Mouse (Mus musculus): Measurements from ENCODE around the gene Dbndd1. TPM values are rescaled to one million over a fixed set of nuclear protein-coding genes. Genes with fewer than 3 reads are reported as not detected.
A peak's percentile ranks its signal among the peaks of the same experiment; 100 is the strongest.

The Dbndd1 gene
- polyA plus RNA-seq, 1 experiment from 2014 or later, result 6.0 TPM

DNA sequence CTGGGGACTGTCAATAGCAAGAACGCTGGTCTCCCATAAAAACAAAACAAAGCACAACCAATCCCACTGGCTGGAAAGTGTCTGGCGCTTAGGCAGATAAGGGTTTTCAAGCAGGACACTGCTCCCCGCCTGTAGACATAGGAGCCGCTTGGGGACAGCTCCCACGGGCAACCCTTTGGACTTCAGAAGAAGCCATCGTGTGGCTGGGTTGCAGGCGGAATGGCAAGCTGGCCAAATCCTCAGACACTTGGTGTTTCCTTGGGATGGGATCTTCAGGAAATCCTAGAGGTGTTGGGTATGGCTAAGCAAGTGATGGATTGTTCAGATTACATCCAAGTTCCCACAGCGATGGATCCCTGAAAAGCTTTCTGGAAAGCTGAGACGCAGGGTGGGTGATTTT, 1.1 kb downstream of the Dbndd1 start:
- Histone ChIP-seq H3K36me3 (peaks cover 8% of the 10 kb centered on the region), H3K9me3 (no peaks in the 10 kb centered on the region), H3K4me2 (peak overlapping the region; percentile 97), H3K27ac (no peak overlapping the region), H3K9ac (peak overlapping the region; percentile 75), H3K27me3 (peaks cover 50% of the 10 kb centered on the region), H3K4me3 (peak overlapping the region; percentile 72), H3K4me1 (peaks cover 23% of the 10 kb centered on the region)
- WGBS, result 4% methylated on average over 9 of the region's 9 CpGs
- no peak for ATAC-seq (ENCODE audit: insufficient number of reproducible peaks, insufficient read depth, low FRiP score, low TSS enrichment, low read depth)

- WGBS, result 76% methylated on average over 5 of the region's 5 CpGs
- H3K27me3 ChIP-seq, result peaks cover 33% of the 10 kb centered on the region
- no peak for ATAC-seq (ENCODE audit: insufficient number of reproducible peaks, insufficient read depth, low FRiP score, low TSS enrichment, low read depth)
Observed at GRCm38 (mm10) chr8:123510819-123511218, 4.4 kb downstream of the Dbndd1 start.

GRCm38 (mm10) chr8:123507153-123507552, 8.1 kb downstream of the Dbndd1 start:
- Histone ChIP-seq H3K36me3 (peaks cover 76% of the 10 kb centered on the region), H3K27ac (no peak overlapping the region), H3K4me2 (no peak overlapping the region), H3K9me3 (no peaks in the 10 kb centered on the region), H3K9ac (no peak overlapping the region), H3K4me3 (no peak overlapping the region), H3K4me1 (no peaks in the 10 kb centered on the region), H3K27me3 (no peaks in the 10 kb centered on the region)
- 95% methylated on average over 5 of the region's 5 CpGs for WGBS
- ATAC-seq (ENCODE audit: insufficient number of reproducible peaks, insufficient read depth, low FRiP score, low TSS enrichment, low read depth), result no peak

More at GRCm38 (mm10) chr8:123510819-123511218, 4.4 kb downstream of the Dbndd1 start:
- no peaks in the 10 kb centered on the region for H3K9me3 ChIP-seq
- H3K36me3 ChIP-seq, result peaks cover 40% of the 10 kb centered on the region
- H3K4me2 ChIP-seq, result no peak overlapping the region
- H3K27ac ChIP-seq, result no peak overlapping the region
- no peak overlapping the region for H3K9ac ChIP-seq
- H3K4me3 ChIP-seq, result no peak overlapping the region
- H3K4me1 ChIP-seq, result peaks cover 18% of the 10 kb centered on the region

GRCm38 (mm10) chr8:123505695-123506094, 9.6 kb downstream of the Dbndd1 start:
- no peaks in the 10 kb centered on the region for H3K27me3 ChIP-seq
- WGBS, result 88% methylated on average over 9 of the region's 9 CpGs
- no peak overlapping the region for H3K4me2 ChIP-seq
- no peaks in the 10 kb centered on the region for H3K4me1 ChIP-seq
- no peak for ATAC-seq (ENCODE audit: insufficient number of reproducible peaks, insufficient read depth, low FRiP score, low TSS enrichment, low read depth)
- no peak overlapping the region for H3K9ac ChIP-seq
- no peaks in the 10 kb centered on the region for H3K9me3 ChIP-seq
- no peak overlapping the region for H3K4me3 ChIP-seq
- H3K27ac ChIP-seq, result no peak overlapping the region
- H3K36me3 ChIP-seq, result peaks cover 91% of the 10 kb centered on the region

GRCm38 (mm10) chr8:123505267-123505666, 10.0 kb downstream of the Dbndd1 start:
- WGBS, result 85% methylated on average over 4 of the region's 4 CpGs
- Histone ChIP-seq H3K9me3 (no peaks in the 10 kb centered on the region), H3K27ac (no peak overlapping the region), H3K36me3 (peaks cover 95% of the 10 kb centered on the region), H3K4me1 (no peaks in the 10 kb centered on the region), H3K4me3 (no peak overlapping the region), H3K9ac (no peak overlapping the region), H3K27me3 (no peaks in the 10 kb centered on the region), H3K4me2 (no peak overlapping the region)
- no peak for ATAC-seq (ENCODE audit: insufficient number of reproducible peaks, insufficient read depth, low FRiP score, low TSS enrichment, low read depth)

GRCm38 (mm10) chr8:123504591-123505195, 10.6 kb downstream of the Dbndd1 start:
- Histone ChIP-seq H3K9ac (no peak overlapping the region), H3K4me2 (no peak overlapping the region), H3K4me1 (no peaks in the 10 kb centered on the region), H3K36me3 (peaks cover 99% of the 10 kb centered on the region), H3K9me3 (no peaks in the 10 kb centered on the region), H3K27ac (no peak overlapping the region), H3K27me3 (no peaks in the 10 kb centered on the region), H3K4me3 (no peak overlapping the region)
- ATAC-seq (ENCODE audit: insufficient number of reproducible peaks, insufficient read depth, low FRiP score, low TSS enrichment, low read depth), result no peak
- 91% methylated on average over 9 of the region's 9 CpGs for WGBS

DNA sequence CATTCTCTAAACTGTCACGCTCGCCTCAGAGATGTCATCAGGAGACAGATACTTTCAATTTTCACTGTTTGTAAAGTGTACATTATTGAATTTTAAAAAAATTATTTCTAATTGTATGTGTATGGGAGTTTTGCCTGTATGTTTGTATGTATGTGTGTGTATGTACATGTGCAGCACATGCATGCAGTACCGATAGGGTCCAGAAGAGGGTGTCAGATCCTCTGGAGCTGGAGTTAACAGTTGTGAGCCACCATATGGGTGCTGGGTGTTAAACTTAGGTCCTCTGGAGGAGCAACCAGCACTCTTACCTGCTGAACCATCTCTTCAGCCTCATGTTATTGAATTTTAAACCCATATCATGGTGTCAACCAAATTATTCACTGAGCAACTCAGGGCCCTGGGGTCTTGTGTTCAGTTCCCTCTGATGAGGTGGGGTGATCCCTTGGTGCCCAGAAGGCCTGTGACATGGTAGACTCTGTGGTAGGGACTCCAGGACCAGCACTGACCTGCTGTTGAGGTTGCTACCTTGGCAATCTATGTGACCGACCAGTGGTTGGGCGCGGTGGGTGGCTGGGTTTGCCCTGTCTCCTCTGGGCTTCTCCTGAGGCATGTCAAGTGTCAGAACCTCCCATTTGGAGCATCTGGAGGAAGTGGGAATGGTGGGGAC, 11.3 kb downstream of the Dbndd1 start:
- Histone ChIP-seq H3K36me3 (peaks cover 99% of the 10 kb centered on the region), H3K4me2 (no peak overlapping the region)
- 97% methylated on average over 6 of the region's 6 CpGs for WGBS

DNA sequence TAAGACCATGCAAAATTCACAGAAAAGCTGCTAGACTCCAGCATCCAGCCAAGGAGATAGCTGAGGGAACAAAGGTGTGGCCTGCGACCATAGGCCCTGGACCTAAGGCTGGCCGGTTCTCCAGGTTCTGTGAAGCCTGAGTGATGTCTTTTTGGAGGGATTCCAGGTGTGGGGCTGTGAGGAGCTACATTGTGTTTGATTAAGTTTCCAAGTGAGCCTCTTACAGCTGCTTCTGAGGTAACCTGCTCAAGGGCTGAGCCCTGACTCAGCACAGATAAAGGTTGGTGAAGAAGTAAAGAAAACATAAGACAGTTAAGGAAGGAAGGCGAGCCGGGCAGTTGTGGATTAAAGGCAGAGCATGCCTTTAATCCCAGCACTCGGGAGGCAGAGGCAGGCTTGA, 13.1 kb downstream of the Dbndd1 start:
- no peak overlapping the region for H3K4me3 ChIP-seq
- H3K4me2 ChIP-seq, result no peak overlapping the region
- no peak overlapping the region for H3K9ac ChIP-seq
- 96% methylated on average over 5 of the region's 5 CpGs for WGBS
- ATAC-seq (ENCODE audit: insufficient number of reproducible peaks, insufficient read depth, low FRiP score, low TSS enrichment, low read depth), result no peak
- H3K4me1 ChIP-seq, result no peaks in the 10 kb centered on the region
- H3K36me3 ChIP-seq, result peaks cover 99% of the 10 kb centered on the region
- H3K9me3 ChIP-seq, result no peaks in the 10 kb centered on the region
- no peaks in the 10 kb centered on the region for H3K27me3 ChIP-seq
- no peak overlapping the region for H3K27ac ChIP-seq

More for the DNA sequence above, 11.3 kb downstream of the Dbndd1 start:
- ATAC-seq (ENCODE audit: insufficient number of reproducible peaks, insufficient read depth, low FRiP score, low TSS enrichment, low read depth), result no peak
- Histone ChIP-seq H3K27me3 (no peaks in the 10 kb centered on the region), H3K9me3 (no peaks in the 10 kb centered on the region), H3K4me1 (no peaks in the 10 kb centered on the region), H3K9ac (no peak overlapping the region), H3K27ac (no peak overlapping the region), H3K4me3 (no peak overlapping the region)

- WGBS, result 94% methylated on average over 11 of the region's 11 CpGs
- no peak overlapping the region for H3K4me3 ChIP-seq
Observed at GRCm38 (mm10) chr8:123499556-123499955, 15.7 kb downstream of the Dbndd1 start.

GRCm38 (mm10) chr8:123498963-123499362, 16.3 kb downstream of the Dbndd1 start:
- H3K4me3 ChIP-seq, result no peak overlapping the region
- H3K27me3 ChIP-seq, result no peaks in the 10 kb centered on the region
- 89% methylated on average over 11 of the region's 11 CpGs for WGBS
- ATAC-seq (ENCODE audit: insufficient number of reproducible peaks, insufficient read depth, low FRiP score, low TSS enrichment, low read depth), result no peak
- H3K9ac ChIP-seq, result no peak overlapping the region
- H3K4me2 ChIP-seq, result no peak overlapping the region
- no peaks in the 10 kb centered on the region for H3K4me1 ChIP-seq
- peaks cover 99% of the 10 kb centered on the region for H3K36me3 ChIP-seq
- H3K9me3 ChIP-seq, result no peaks in the 10 kb centered on the region
- H3K27ac ChIP-seq, result no peak overlapping the region

More at GRCm38 (mm10) chr8:123499556-123499955, 15.7 kb downstream of the Dbndd1 start:
- peaks cover 99% of the 10 kb centered on the region for H3K36me3 ChIP-seq
- H3K27ac ChIP-seq, result no peak overlapping the region
- no peak overlapping the region for H3K4me2 ChIP-seq
- no peaks in the 10 kb centered on the region for H3K27me3 ChIP-seq
- no peak overlapping the region for H3K9ac ChIP-seq
- no peaks in the 10 kb centered on the region for H3K4me1 ChIP-seq
- no peaks in the 10 kb centered on the region for H3K9me3 ChIP-seq
- no peak for ATAC-seq (ENCODE audit: insufficient number of reproducible peaks, insufficient read depth, low FRiP score, low TSS enrichment, low read depth)

- Histone ChIP-seq H3K4me1 (no peaks in the 10 kb centered on the region), H3K9me3 (no peaks in the 10 kb centered on the region), H3K36me3 (peaks cover 99% of the 10 kb centered on the region), H3K4me2 (no peak overlapping the region), H3K9ac (no peak overlapping the region), H3K4me3 (no peak overlapping the region), H3K27me3 (no peaks in the 10 kb centered on the region), H3K27ac (no peak overlapping the region)
- no peak for ATAC-seq (ENCODE audit: insufficient number of reproducible peaks, insufficient read depth, low FRiP score, low TSS enrichment, low read depth)
- 86% methylated on average over 4 of the region's 4 CpGs for WGBS
Observed at GRCm38 (mm10) chr8:123497699-123498098, 17.6 kb downstream of the Dbndd1 start.

DNA sequence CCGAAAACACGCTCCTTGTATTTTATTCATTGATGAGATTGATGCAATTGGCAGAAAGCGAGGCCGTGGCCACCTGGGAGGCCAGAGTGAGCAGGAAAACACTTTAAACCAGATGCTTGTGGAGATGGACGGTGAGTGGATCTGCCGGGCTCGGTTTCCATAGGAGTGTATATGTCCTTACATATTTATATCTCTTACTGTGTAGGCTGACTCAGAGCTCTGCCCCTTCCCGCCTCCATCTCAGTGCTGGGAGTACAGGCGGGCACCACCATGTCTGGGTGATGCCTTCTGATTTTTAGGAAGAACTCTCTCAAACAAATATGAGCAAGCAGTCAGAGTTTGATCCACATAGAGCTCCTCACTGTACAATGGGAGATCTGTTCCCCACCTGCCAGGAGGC, 22.4 kb downstream of the Dbndd1 start:
- 98% methylated on average over 9 of the region's 9 CpGs for WGBS
- no peak for ATAC-seq (ENCODE audit: insufficient number of reproducible peaks, insufficient read depth, low FRiP score, low TSS enrichment, low read depth)

More for the DNA sequence above, 22.4 kb downstream of the Dbndd1 start:
- H3K4me1 ChIP-seq, result no peaks in the 10 kb centered on the region
- no peak overlapping the region for H3K27ac ChIP-seq
- H3K27me3 ChIP-seq, result no peaks in the 10 kb centered on the region
- peaks cover 96% of the 10 kb centered on the region for H3K36me3 ChIP-seq
- H3K4me3 ChIP-seq, result no peak overlapping the region
- H3K4me2 ChIP-seq, result no peak overlapping the region
- H3K9me3 ChIP-seq, result no peaks in the 10 kb centered on the region
- H3K9ac ChIP-seq, result no peak overlapping the region

Data from embryonic facial prominence, embryonic 13.5 days (tissue).